Mouse (Mus musculus): ENCODE results near the gene Alpk3. TPM values are rescaled to one million over a fixed set of nuclear protein-coding genes. Genes with fewer than 3 reads are reported as not detected.

Gene Alpk3
- polyA plus RNA-seq, 1 experiment from 2014 or later = 0.44 TPM

DNA sequence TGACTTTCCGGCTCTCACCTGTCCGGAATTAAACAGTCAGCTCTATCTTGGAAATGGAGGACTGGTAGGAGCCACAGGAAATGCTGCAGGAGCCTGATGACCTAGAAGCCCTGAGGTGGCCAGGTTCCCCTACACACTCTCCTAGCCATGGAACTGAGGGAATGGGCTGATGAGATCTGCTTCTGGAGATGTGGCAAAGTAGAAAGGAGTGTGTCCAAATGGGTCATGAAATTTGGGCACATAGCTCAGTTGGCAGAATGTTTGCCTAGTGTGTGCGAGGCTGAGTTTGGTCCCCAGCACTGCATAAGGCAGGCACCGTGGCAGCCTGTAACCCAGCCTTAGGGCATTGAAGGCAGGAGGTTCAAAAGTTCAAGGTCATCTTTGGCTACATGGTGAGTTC, 53.4 kb downstream of the Alpk3 start:
- no peak for ATAC-seq (ENCODE audit: insufficient number of reproducible peaks, insufficient read depth, low FRiP score, low TSS enrichment, low read depth)
- H3K4me2 ChIP-seq = no peak overlapping the region
- H3K4me1 ChIP-seq = 0 out of 2 replicates have a peak, but pooled peaks cover 3% of the 10 kb centered on the region
- H3K9me3 ChIP-seq = no peaks in the 10 kb centered on the region
- 88% methylated on average over 4 of the region's 4 CpGs for WGBS
- H3K9ac ChIP-seq = no peak overlapping the region
- H3K4me3 ChIP-seq = no peak overlapping the region
- H3K27ac ChIP-seq = no peak overlapping the region
- H3K27me3 ChIP-seq = no peaks in the 10 kb centered on the region
- no peaks in the 10 kb centered on the region for H3K36me3 ChIP-seq

GRCm38 (mm10) chr7:81111729-81112128, 54.3 kb downstream of the Alpk3 start:
- H3K27me3 ChIP-seq = no peaks in the 10 kb centered on the region
- H3K4me1 ChIP-seq = 0 out of 2 replicates have a peak, but pooled peaks cover 3% of the 10 kb centered on the region
- WGBS = 91% methylated on average over 2 of the region's 2 CpGs
- no peaks in the 10 kb centered on the region for H3K9me3 ChIP-seq
- no peak overlapping the region for H3K4me3 ChIP-seq
- no peak overlapping the region for H3K4me2 ChIP-seq
- no peak overlapping the region for H3K9ac ChIP-seq
- H3K27ac ChIP-seq = no peak overlapping the region
- H3K36me3 ChIP-seq = no peaks in the 10 kb centered on the region
- ATAC-seq (ENCODE audit: insufficient number of reproducible peaks, insufficient read depth, low FRiP score, low TSS enrichment, low read depth) = no peak

DNA sequence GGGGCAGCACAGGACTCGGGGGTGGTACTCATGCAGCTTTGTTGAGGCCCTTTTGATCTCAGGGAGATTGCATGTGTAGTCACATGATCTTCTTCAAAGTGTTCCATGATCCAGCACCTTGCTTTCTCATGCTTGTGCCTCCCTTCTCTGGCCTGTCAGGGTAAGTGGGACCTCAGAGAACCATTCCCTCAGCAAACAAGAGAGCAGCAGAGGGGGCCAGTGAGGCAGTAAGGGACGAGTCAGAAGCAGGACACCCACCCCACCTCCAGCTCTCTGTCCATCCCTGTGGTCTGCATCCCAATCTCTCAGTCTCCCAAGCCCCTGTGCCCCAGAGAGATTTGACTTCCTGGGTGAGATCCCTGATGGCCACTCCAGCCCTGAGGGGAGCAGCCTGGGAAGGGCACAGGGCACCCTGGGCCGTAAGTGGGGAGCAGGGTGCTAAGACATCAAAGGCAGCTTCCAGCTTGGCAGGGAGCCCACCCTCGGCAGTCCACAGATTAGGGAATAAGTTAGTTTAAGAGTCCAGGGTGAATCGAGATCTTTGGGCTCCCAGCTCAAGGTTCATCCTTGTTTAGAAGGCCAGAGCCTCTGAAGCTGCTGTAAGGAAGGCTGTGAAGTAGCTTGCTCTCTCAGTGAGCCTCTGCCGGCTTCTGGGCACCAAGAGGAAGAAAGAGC, 55.4 kb downstream of the Alpk3 start:
- 50% methylated on average over 6 of the region's 6 CpGs for WGBS
- H3K9ac ChIP-seq = no peak overlapping the region
- ATAC-seq (ENCODE audit: insufficient number of reproducible peaks, insufficient read depth, low FRiP score, low TSS enrichment, low read depth) = no peak
- no peaks in the 10 kb centered on the region for H3K27me3 ChIP-seq
- no peak overlapping the region for H3K27ac ChIP-seq
- no peaks in the 10 kb centered on the region for H3K36me3 ChIP-seq
- H3K4me1 ChIP-seq = 0 out of 2 replicates have a peak, but pooled peaks cover 3% of the 10 kb centered on the region
- H3K9me3 ChIP-seq = no peaks in the 10 kb centered on the region
- no peak overlapping the region for H3K4me2 ChIP-seq
- no peak overlapping the region for H3K4me3 ChIP-seq

GRCm38 (mm10) chr7:81114555-81114954, 57.2 kb downstream of the Alpk3 start, which contains the start of gene Slc28a1:
Gene Slc28a1 (plus strand): TSS chr7:81114799.
- no peak within 1 kb of the TSS for H3K9ac ChIP-seq
- 64% methylated on average over 6 of the region's 6 CpGs for WGBS
- no peak for ATAC-seq (ENCODE audit: insufficient number of reproducible peaks, insufficient read depth, low FRiP score, low TSS enrichment, low read depth)
- no peak within 1 kb of the TSS for H3K4me2 ChIP-seq
- H3K27me3 ChIP-seq = no peaks in the 10 kb centered on the region
- no peak within 1 kb of the TSS for H3K27ac ChIP-seq
- 0 out of 2 replicates have a peak, but pooled peaks cover 3% of the 10 kb centered on the region for H3K4me1 ChIP-seq
- H3K9me3 ChIP-seq = no peaks in the 10 kb centered on the region
- no peaks in the 10 kb centered on the region for H3K36me3 ChIP-seq
- H3K4me3 ChIP-seq = no peak within 1 kb of the TSS

DNA sequence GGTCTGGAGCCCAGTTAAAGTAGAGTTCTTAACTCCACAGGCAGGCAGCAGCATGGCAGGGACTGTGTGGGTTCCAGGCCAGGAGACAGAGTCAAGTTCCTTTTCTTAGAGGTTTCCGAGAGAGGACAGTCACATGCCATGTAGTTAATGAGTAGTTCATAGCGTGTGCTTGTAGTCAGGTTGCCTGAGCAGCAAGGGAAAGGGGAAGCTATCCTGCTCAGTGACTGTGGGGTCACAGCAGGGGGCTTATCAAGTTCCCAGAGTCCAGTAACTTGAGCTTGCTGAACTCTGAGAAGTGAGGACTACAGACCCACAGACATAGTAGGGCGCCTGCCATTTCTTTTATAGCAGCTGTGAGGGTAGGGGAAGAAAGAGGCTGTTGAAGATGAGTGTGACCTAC, 63.7 kb downstream of the Alpk3 start:
- H3K4me1 ChIP-seq = peaks cover 5% of the 10 kb centered on the region; the same call in 1 of the 2 replicates
- ATAC-seq (ENCODE audit: insufficient number of reproducible peaks, insufficient read depth, low FRiP score, low TSS enrichment, low read depth) = no peak
- H3K4me3 ChIP-seq = no peak overlapping the region
- no peak overlapping the region for H3K4me2 ChIP-seq
- WGBS = 41% methylated on average over 3 of the region's 3 CpGs
- H3K9me3 ChIP-seq = no peaks in the 10 kb centered on the region
- H3K9ac ChIP-seq = no peak overlapping the region
- no peaks in the 10 kb centered on the region for H3K36me3 ChIP-seq
- no peak overlapping the region for H3K27ac ChIP-seq
- H3K27me3 ChIP-seq = no peaks in the 10 kb centered on the region

GRCm38 (mm10) chr7:81122808-81123207, 65.4 kb downstream of the Alpk3 start:
- H3K9ac ChIP-seq = no peak overlapping the region
- no peaks in the 10 kb centered on the region for H3K27me3 ChIP-seq
- no peak for ATAC-seq (ENCODE audit: insufficient number of reproducible peaks, insufficient read depth, low FRiP score, low TSS enrichment, low read depth)
- no peaks in the 10 kb centered on the region for H3K36me3 ChIP-seq
- peaks cover 2% of the 10 kb centered on the region; the same call in 1 of the 2 replicates for H3K9me3 ChIP-seq
- WGBS = 69% methylated on average over 2 of the region's 2 CpGs
- no peak overlapping the region for H3K4me3 ChIP-seq
- no peak overlapping the region for H3K27ac ChIP-seq
- no peak overlapping the region for H3K4me2 ChIP-seq
- H3K4me1 ChIP-seq = peaks cover 5% of the 10 kb centered on the region; the same call in 1 of the 2 replicates

GRCm38 (mm10) chr7:81123553-81123952, 66.2 kb downstream of the Alpk3 start:
- 87% methylated on average over 5 of the region's 5 CpGs for WGBS
- no peak overlapping the region for H3K4me3 ChIP-seq

DNA sequence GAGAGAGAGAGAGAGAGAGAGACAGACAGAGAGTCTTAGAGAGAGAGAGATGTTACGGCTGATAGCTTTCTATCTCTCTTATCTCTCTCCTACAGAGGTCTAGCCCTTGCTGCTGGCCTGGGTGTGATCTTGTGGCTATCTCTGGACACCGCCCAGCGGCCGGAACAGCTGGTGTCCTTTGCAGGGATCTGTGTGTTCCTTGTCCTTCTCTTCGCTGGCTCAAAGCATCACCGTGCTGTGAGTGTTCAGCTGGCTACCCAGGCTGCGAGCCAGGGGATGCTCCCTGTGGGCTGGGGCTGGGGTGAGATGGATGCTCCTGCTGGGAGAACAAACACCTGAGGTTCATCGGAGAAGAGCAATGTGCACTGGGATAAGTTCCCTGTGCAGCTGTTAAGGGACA, 67.4 kb downstream of the Alpk3 start:
- Histone ChIP-seq H3K9me3 (peaks cover 7% of the 10 kb centered on the region; the same call in 1 of the 2 replicates), H3K4me3 (no peak overlapping the region), H3K9ac (no peak overlapping the region), H3K27ac (no peak overlapping the region), H3K4me2 (no peak overlapping the region), H3K4me1 (peaks cover 9% of the 10 kb centered on the region), H3K27me3 (no peaks in the 10 kb centered on the region), H3K36me3 (no peaks in the 10 kb centered on the region)
- WGBS = 78% methylated on average over 8 of the region's 8 CpGs
- no peak for ATAC-seq (ENCODE audit: insufficient number of reproducible peaks, insufficient read depth, low FRiP score, low TSS enrichment, low read depth)

More at GRCm38 (mm10) chr7:81123553-81123952, 66.2 kb downstream of the Alpk3 start:
- Histone ChIP-seq H3K36me3 (no peaks in the 10 kb centered on the region), H3K9me3 (peaks cover 7% of the 10 kb centered on the region; the same call in 1 of the 2 replicates), H3K27me3 (no peaks in the 10 kb centered on the region), H3K27ac (no peak overlapping the region), H3K4me1 (peaks cover 5% of the 10 kb centered on the region; the same call in 1 of the 2 replicates), H3K4me2 (no peak overlapping the region), H3K9ac (no peak overlapping the region)
- no peak for ATAC-seq (ENCODE audit: insufficient number of reproducible peaks, insufficient read depth, low FRiP score, low TSS enrichment, low read depth)

- Histone ChIP-seq H3K4me1 (peaks cover 10% of the 10 kb centered on the region), H3K9ac (no peak overlapping the region), H3K4me2 (no peak overlapping the region), H3K4me3 (no peak overlapping the region), H3K27ac (no peak overlapping the region), H3K9me3 (peaks cover 7% of the 10 kb centered on the region; the same call in 1 of the 2 replicates), H3K36me3 (no peaks in the 10 kb centered on the region), H3K27me3 (no peaks in the 10 kb centered on the region)
- WGBS = 71% methylated on average over 10 of the region's 10 CpGs
- no peak for ATAC-seq (ENCODE audit: insufficient number of reproducible peaks, insufficient read depth, low FRiP score, low TSS enrichment, low read depth)
Observed at GRCm38 (mm10) chr7:81125215-81126175, 68.1 kb downstream of the Alpk3 start.

- Histone ChIP-seq H3K9me3 (peaks cover 7% of the 10 kb centered on the region; the same call in 1 of the 2 replicates), H3K27ac (no peak overlapping the region), H3K27me3 (no peaks in the 10 kb centered on the region), H3K9ac (no peak overlapping the region), H3K36me3 (no peaks in the 10 kb centered on the region), H3K4me2 (no peak overlapping the region), H3K4me3 (no peak overlapping the region), H3K4me1 (peaks cover 21% of the 10 kb centered on the region)
- ATAC-seq (ENCODE audit: insufficient number of reproducible peaks, insufficient read depth, low FRiP score, low TSS enrichment, low read depth) = no peak
- WGBS = 44% methylated on average over 7 of the region's 7 CpGs
Observed at GRCm38 (mm10) chr7:81131864-81132263, 74.5 kb downstream of the Alpk3 start.

- Histone ChIP-seq H3K9me3 (0 out of 2 replicates have a peak, but pooled peaks cover 5% of the 10 kb centered on the region), H3K4me2 (no peak overlapping the region), H3K4me1 (peaks cover 21% of the 10 kb centered on the region), H3K27me3 (no peaks in the 10 kb centered on the region), H3K36me3 (no peaks in the 10 kb centered on the region), H3K9ac (no peak overlapping the region), H3K4me3 (no peak overlapping the region), H3K27ac (no peak overlapping the region)
- 24% methylated on average over 2 of the region's 2 CpGs for WGBS
- ATAC-seq (ENCODE audit: insufficient number of reproducible peaks, insufficient read depth, low FRiP score, low TSS enrichment, low read depth) = no peak
Observed at GRCm38 (mm10) chr7:81132851-81133279, 75.5 kb downstream of the Alpk3 start.
